13 mouse cellular contexts compared by ENCODE assay signal in genomic region chrX:166977029-166977428, GRCm38 (mm10).
"Had no signal": no experiment of that assay in that cellular context is flagged by ENCODE, and none has a peak within 500 bp of the region (broad histone marks: within the 10 kb centered on the region; RNA-seq: fewer than 3 reads in every experiment).

No protein-coding gene starts in this region.

- H3K27ac ChIP-seq: kidney, embryonic 15.5 days; limb, embryonic 15.5 days; liver, embryonic 12.5 days; midbrain, embryonic 12.5 days had no signal

- H3K4me2 ChIP-seq: kidney, embryonic 15.5 days; limb, embryonic 15.5 days; liver, embryonic 12.5 days; midbrain, embryonic 12.5 days had no signal

- DNase-seq: kidney, adult 2 months; kidney, postnatal 14 days; layer of hippocampus, adult 9-11 months; layer of hippocampus, postnatal 36 days; right cerebral cortex, postnatal 14 days; thymus, adult 2 months; thymus, postnatal 36 days had no signal

- H3K9me3 ChIP-seq: kidney, embryonic 15.5 days; limb, embryonic 15.5 days; liver, embryonic 12.5 days; midbrain, embryonic 12.5 days had no signal

- H3K4me1 ChIP-seq: kidney, embryonic 15.5 days; limb, embryonic 15.5 days; liver, embryonic 12.5 days; midbrain, embryonic 12.5 days had no signal

- H3K9ac ChIP-seq: kidney, embryonic 15.5 days; limb, embryonic 15.5 days; liver, embryonic 12.5 days; midbrain, embryonic 12.5 days had no signal

- H3K36me3 ChIP-seq: kidney, embryonic 15.5 days; limb, embryonic 15.5 days; liver, embryonic 12.5 days; midbrain, embryonic 12.5 days had no signal

- H3K4me3 ChIP-seq: kidney, embryonic 15.5 days; limb, embryonic 15.5 days; liver, embryonic 12.5 days; midbrain, embryonic 12.5 days had no signal

- ATAC-seq: intestine, embryonic 16.5 days; liver, embryonic 12.5 days; midbrain, embryonic 16.5 days had no signal
